Mouse (Mus musculus) intestine, postnatal 0 days (tissue): Measurements from ENCODE around the gene Tmem119. TPM values are rescaled to one million over a fixed set of nuclear protein-coding genes. Genes with fewer than 3 reads are reported as not detected.
"Not testable (repeated sequence)": the region's sequence is repeated elsewhere in the genome, so short reads cannot be mapped to it uniquely, and the experiment has no call there.

Experiments
- ATAC-seq: fragments of 200-750 bp; cut with Nextera tagmentation; 2 replicates; pipeline ENCODE4 v1.8.0; 2017; ENCODE audit warnings: mild to moderate bottlenecking, moderate TSS enrichment, moderate library complexity
- H3K27ac ChIP-seq: fragments of 300-500 bp; sonication (generic); 2 replicates; pipeline ENCODE4 v1.5.1; 2014; ENCODE audit warnings: mild to moderate bottlenecking, low read depth, low read length, moderate library complexity
- H3K27me3 ChIP-seq: fragments of 300-500 bp; sonication (generic); replicated peaks from 2 replicates; pipeline ENCODE4 v1.6.1; 2014; ENCODE audit warnings: low read length, mixed read lengths; ENCODE audit not compliant: control insufficient read depth, insufficient read depth
- H3K36me3 ChIP-seq: fragments of 300-500 bp; sonication (generic); 2 replicates; pipeline ENCODE4 v1.6.1; 2014; ENCODE audit warnings: mild to moderate bottlenecking, moderate library complexity; ENCODE audit not compliant: control insufficient read depth, insufficient read depth
- H3K4me1 ChIP-seq: fragments of 300-500 bp; sonication (generic); replicated peaks from 2 replicates; pipeline ENCODE4 v1.6.1; 2014; ENCODE audit warnings: antibody characterized with exemption, low read length, mixed read lengths; ENCODE audit not compliant: control insufficient read depth, insufficient read depth
- H3K4me2 ChIP-seq: fragments of 300-500 bp; sonication (generic); replicated peaks from 2 replicates; pipeline ENCODE4 v1.6.1; 2014; ENCODE audit warnings: low read depth, mild to moderate bottlenecking, moderate library complexity
- H3K4me3 ChIP-seq: fragments of 300-500 bp; sonication (generic); 2 replicates; pipeline ENCODE4 v1.5.1; 2014; ENCODE audit warnings: low read depth, low read length
- H3K9ac ChIP-seq: fragments of 300-500 bp; sonication (generic); 2 replicates; pipeline ENCODE4 v1.6.1; 2014; ENCODE audit warnings: mild to moderate bottlenecking, low read depth, low read length
- H3K9me3 ChIP-seq: fragments of 300-500 bp; sonication (generic); 2 replicates; pipeline ENCODE4 v1.6.1; 2016; ENCODE audit warnings: mixed run types; ENCODE audit not compliant: control insufficient read depth
- CTCF ChIP-seq: sonication (generic); IDR thresholded peaks from 2 replicates; pipeline ENCODE4 v1.5.1; 2016; ENCODE audit warnings: low read depth, mild to moderate bottlenecking, control low read depth, antibody characterized with exemption, moderate library complexity
- WGBS: fragments of 180-500 bp; shearing (Covaris S2); extraction: QIAGEN DNeasy Blood & Tissue Kit; methylation state at CpG from one replicate; pipeline ENCODE4 v1.1.7; 2014; 5-methylcytosine and 5-hydroxymethylcytosine counted together
- polyA plus RNA-seq: library from polyadenylated mRNA; unstranded; fragments of >200 nt; fragmentation: Nextera tagmentation; extraction: Ambion mirVana; gene quantifications from 2 replicates; pipeline ENCODE4 v1.2.1, GENCODE M21; 2015

The Tmem119 gene
- polyA plus RNA-seq, 1 experiment from 2014 or later: 23.0 TPM

DNA sequence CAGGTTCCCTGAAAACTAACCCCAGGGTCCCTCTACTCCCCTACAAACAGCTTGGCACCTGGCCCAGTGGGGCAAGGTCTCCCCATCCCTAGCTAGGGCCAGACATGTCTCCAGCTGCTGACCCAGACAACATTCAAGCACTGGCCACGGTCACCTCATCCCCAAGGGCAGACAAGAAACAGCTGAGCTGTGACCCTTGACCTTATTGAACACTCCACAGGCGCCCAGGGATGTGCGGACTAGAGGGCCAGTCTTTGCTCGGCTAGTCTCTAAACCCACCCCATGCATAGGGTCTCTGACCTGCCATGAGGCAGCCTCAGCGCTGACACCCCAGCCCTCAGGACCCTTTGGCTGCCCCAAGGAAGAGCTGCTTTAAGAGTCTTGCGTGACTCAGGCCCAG is 11.7 kb downstream of the Tmem119 start:
- no peak for ATAC-seq

DNA sequence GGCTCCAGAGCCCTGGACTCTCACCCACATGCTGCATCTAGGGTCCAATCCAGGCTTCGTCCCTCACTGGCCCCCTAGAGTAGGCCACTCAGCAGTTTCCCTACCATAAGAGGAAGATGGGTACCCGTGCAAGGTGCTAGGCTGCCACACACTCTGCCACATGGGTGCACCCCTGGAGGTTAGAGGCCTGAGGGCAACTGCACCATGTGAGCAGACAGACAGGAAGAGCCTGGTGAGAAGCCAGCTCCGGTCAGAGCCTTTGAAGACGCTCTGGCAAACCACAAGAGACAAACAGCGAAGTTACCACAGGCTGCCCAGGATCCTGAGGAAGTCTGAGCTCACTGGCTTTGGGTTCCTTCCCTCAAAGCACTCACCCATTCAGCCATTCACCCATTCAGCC is 13.3 kb downstream of the Tmem119 start:
- no peak for TF ChIP-seq CTCF
- WGBS: 71% methylated on average over 5 of the region's 5 CpGs
- no peaks in the 10 kb centered on the region for H3K9me3 ChIP-seq

More for the DNA sequence above, 11.7 kb downstream of the Tmem119 start:
- TF ChIP-seq CTCF: no peak
- 0 out of 2 replicates have a peak, but pooled peaks cover 2% of the 10 kb centered on the region for H3K4me1 ChIP-seq
- no peak overlapping the region for H3K4me2 ChIP-seq
- WGBS: 46% methylated on average over 6 of the region's 6 CpGs
- no peak overlapping the region for H3K27ac ChIP-seq
- H3K9me3 ChIP-seq: no peaks in the 10 kb centered on the region
- no peak overlapping the region for H3K4me3 ChIP-seq
- no peaks in the 10 kb centered on the region for H3K27me3 ChIP-seq
- H3K36me3 ChIP-seq: no peaks in the 10 kb centered on the region
- no peak overlapping the region for H3K9ac ChIP-seq

DNA sequence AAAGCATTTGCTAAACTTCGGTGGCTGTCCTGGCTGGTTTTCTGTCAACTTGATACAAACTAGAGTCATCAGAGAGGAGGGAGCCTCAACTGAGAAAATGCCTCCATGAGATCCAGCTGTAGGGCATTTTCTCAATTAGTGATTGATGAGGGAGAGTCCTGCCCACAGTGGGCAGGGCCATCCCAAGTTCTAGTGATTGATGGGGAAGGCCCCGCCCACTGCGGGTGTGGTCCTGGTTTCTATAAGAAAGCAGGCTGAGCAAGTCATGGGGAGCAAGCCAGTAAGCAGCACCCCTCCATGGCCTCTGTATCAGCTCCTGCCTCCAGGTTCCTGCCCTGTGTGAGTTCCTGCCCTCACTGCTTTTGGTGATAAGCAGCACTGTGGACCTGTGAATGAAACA is 16.2 kb downstream of the Tmem119 start:
- WGBS: 26% methylated on average over 3 of the region's 3 CpGs
- H3K4me2 ChIP-seq: not testable (repeated sequence)

More for the DNA sequence above, 13.3 kb downstream of the Tmem119 start:
- H3K9ac ChIP-seq: no peak overlapping the region
- no peak overlapping the region for H3K4me2 ChIP-seq
- H3K4me3 ChIP-seq: no peak overlapping the region
- H3K27ac ChIP-seq: no peak overlapping the region
- no peak for ATAC-seq
- H3K27me3 ChIP-seq: peaks cover 6% of the 10 kb centered on the region; the same call in 1 of the 2 replicates
- H3K4me1 ChIP-seq: 0 out of 2 replicates have a peak, but pooled peaks cover 2% of the 10 kb centered on the region
- H3K36me3 ChIP-seq: no peaks in the 10 kb centered on the region

DNA sequence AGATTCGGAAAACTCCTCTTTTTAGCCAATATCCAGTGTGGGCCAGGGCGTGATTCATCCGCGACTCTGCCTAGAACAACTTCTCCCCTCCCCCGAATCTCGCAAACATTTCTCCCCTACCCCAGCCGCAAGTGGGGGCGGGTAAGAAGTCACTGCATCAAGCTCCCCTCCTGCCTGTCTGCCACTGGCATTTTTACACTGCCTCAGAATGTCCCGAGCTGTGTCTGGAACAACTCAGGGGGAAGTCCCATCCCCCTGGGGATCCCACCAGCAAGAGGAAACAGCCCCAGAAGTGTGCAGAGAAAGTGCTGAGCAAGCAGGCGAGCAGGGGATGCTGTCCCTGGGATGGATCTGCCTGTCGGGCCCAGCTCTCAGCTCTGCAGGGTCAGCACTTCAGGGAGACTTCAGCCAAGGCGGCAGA is 16.7 kb downstream of the Tmem119 start:
- H3K36me3 ChIP-seq: no peaks in the 10 kb centered on the region
- TF ChIP-seq CTCF: no peak
- H3K9ac ChIP-seq: no peak overlapping the region
- H3K4me3 ChIP-seq: no peak overlapping the region
- H3K27ac ChIP-seq: peak overlapping the region; percentile 50
- H3K4me2 ChIP-seq: no peak overlapping the region
- H3K9me3 ChIP-seq: no peaks in the 10 kb centered on the region
- 0 out of 2 replicates have a peak, but pooled peaks have one; percentile 20 for ATAC-seq
- 8% methylated on average over 12 of the region's 12 CpGs for WGBS
- peaks cover 6% of the 10 kb centered on the region; the same call in 1 of the 2 replicates for H3K27me3 ChIP-seq
- no peaks in the 10 kb centered on the region for H3K4me1 ChIP-seq

More for the DNA sequence above, 16.2 kb downstream of the Tmem119 start:
- not testable (repeated sequence) for H3K9me3 ChIP-seq, H3K36me3 ChIP-seq, H3K4me3 ChIP-seq, ATAC-seq, H3K27ac ChIP-seq, H3K4me1 ChIP-seq, H3K9ac ChIP-seq, H3K27me3 ChIP-seq

DNA sequence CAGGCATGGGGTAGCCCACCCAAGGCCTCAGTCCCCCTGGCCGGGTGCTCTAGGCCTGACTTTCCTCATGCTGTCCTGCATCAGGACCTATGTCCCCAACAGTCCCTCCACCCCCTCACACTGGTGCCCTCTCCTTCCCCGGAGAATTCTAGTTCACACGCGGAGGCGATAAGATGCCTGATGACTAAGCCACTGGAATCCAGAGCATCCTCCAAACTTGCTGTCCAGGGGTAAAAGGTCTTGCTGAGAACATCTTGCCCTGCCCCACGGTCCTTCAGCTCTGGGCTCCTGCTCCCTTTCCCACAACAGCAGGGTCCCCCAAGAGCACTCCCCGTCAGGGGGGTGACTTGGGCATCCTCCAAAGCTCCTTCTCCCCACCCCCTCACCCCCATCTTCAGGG is 17.7 kb downstream of the Tmem119 start:
- WGBS: 81% methylated on average over 7 of the region's 7 CpGs
- Histone ChIP-seq H3K4me1 (no peaks in the 10 kb centered on the region), H3K9me3 (no peaks in the 10 kb centered on the region)

DNA sequence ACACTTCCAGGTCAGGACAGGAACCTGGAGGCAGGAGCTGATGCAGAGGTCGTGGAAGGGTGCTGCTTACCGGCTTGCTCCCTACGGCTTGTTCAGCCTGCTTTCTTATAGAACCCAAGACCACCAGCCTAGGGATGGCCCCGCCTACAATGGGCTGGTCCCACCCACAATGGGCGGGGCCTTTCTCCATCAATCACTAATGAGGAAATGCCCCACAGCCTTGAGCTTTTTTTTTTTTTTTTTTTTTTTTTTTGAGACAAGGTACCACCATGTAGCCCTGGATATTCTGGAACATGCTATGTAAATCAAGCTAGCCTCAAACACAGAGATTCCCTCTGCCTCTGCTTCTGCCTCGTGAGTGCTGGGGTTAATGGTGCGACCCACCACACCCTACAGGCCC is 18.4 kb downstream of the Tmem119 start:
- Histone ChIP-seq H3K36me3 (peaks cover 4% of the 10 kb centered on the region), H3K9me3 (no peaks in the 10 kb centered on the region), H3K4me2 (no peak overlapping the region), H3K4me1 (no peaks in the 10 kb centered on the region), H3K27ac (no peak overlapping the region), H3K27me3 (peaks cover 6% of the 10 kb centered on the region; the same call in 1 of the 2 replicates), H3K9ac (no peak overlapping the region), H3K4me3 (no peak overlapping the region)
- ATAC-seq: no peak
- TF ChIP-seq CTCF: no peak
- 80% methylated on average over 7 of the region's 7 CpGs for WGBS

More for the DNA sequence above, 17.7 kb downstream of the Tmem119 start:
- Histone ChIP-seq H3K4me3 (no peak overlapping the region), H3K36me3 (no peaks in the 10 kb centered on the region), H3K4me2 (no peak overlapping the region), H3K27me3 (peaks cover 6% of the 10 kb centered on the region; the same call in 1 of the 2 replicates), H3K9ac (no peak overlapping the region), H3K27ac (no peak overlapping the region)
- no peak for ATAC-seq
- no peak for TF ChIP-seq CTCF

DNA sequence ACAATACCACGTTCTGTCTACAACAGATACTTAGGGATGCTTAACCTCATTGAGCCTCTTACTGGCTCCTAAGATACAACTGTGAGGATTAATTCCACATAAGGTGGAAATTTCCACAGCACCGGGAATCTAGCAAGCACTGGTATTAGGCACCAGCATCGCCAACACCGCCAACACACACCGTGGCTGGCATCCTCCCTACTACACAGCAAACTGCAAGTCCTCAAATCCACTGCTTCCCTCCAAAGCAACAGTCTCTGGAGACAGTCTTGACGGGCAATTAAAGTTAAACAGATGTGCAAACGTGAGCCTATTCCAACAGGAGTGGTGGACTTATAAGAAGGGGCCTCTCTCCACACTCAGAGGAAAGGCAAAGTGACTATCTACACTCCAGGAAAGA is 19.1 kb downstream of the Tmem119 start:
- Histone ChIP-seq H3K27me3 (peaks cover 6% of the 10 kb centered on the region; the same call in 1 of the 2 replicates), H3K4me1 (no peaks in the 10 kb centered on the region), H3K4me3 (no peak overlapping the region), H3K4me2 (no peak overlapping the region), H3K27ac (no peak overlapping the region), H3K36me3 (peaks cover 10% of the 10 kb centered on the region), H3K9me3 (no peaks in the 10 kb centered on the region), H3K9ac (no peak overlapping the region)
- WGBS: 65% methylated on average over 7 of the region's 7 CpGs
- no peak for TF ChIP-seq CTCF
- no peak for ATAC-seq
